Mouse (Mus musculus): Measurements from ENCODE around the gene Hoxb5. TPM values are rescaled to one million over a fixed set of nuclear protein-coding genes. Genes with fewer than 3 reads are reported as not detected.

Gene Hoxb5
- polyA plus RNA-seq, 1 experiment from 2014 or later = 5.5 TPM

- H3K4me1 ChIP-seq = peaks cover 55% of the 10 kb centered on the region
- peak overlapping the region; percentile 63 for H3K4me3 ChIP-seq
- no peak for DNase-seq (ENCODE audit: low spot score)
- peaks cover 63% of the 10 kb centered on the region for H3K27me3 ChIP-seq (ENCODE audit: low read depth, poor library complexity, severe bottlenecking)
- peak overlapping the region; percentile 94 for H3K27ac ChIP-seq
- H3K9me3 ChIP-seq (replicated peaks) = no peaks in the 10 kb centered on the region
- H3K36me3 ChIP-seq = no peaks in the 10 kb centered on the region
- 3% methylated on average over 9 of the region's 9 CpGs for WGBS
Measured at GRCm38 (mm10) chr11:96354801-96355311, 51.7 kb downstream of the Hoxb5 start.

MicroRNA genes within 50 kb of the gene (microRNA counts, 519-probe panel; counts per million panel counts)
- microRNA mmu-miR-10a (6,243 counts per million, percentile 94 among the panel's probes with 10 or more counts), microRNA mmu-miR-196a (6,819 counts per million, percentile 96 among the panel's probes with 10 or more counts)

Small RNAs within 50 kb of the gene (microRNA-seq; reads per million reads assigned to microRNA genes)
- 44,594 reads per million, percentile 99 among the genes with 10 or more reads in this experiment for gene Mir10a
- 39.3 reads per million, percentile 37 among the genes with 10 or more reads in this experiment for gene Mir196a-1

Other genes with a start within 250 kb of the Hoxb5 start
- gene Ube2z, start 237.9 kb upstream of the Hoxb5 start, polyA plus RNA-seq (2016; fragmentation: Nextera tagmentation; extraction: Ambion mirVana) = 37.5 and 38.3 TPM in 2 replicates
- 569 and 674 TPM in 2 replicates for gene Atp5g1, start 227.7 kb upstream of the Hoxb5 start, polyA plus RNA-seq (2016; fragmentation: Nextera tagmentation; extraction: Ambion mirVana)
- gene Calcoco2, start 191.4 kb upstream of the Hoxb5 start, polyA plus RNA-seq (2016; fragmentation: Nextera tagmentation; extraction: Ambion mirVana) = not detected in 2 replicates
- not detected in 2 replicates for gene Ttll6, start 169.6 kb upstream of the Hoxb5 start, polyA plus RNA-seq (2016; fragmentation: Nextera tagmentation; extraction: Ambion mirVana)
- gene Hoxb13, start 109.0 kb upstream of the Hoxb5 start, polyA plus RNA-seq (2016; fragmentation: Nextera tagmentation; extraction: Ambion mirVana) = not detected in 2 replicates
- 3.4 and 3.8 TPM in 2 replicates for gene Hoxb9, start 31.9 kb upstream of the Hoxb5 start, polyA plus RNA-seq (2016; fragmentation: Nextera tagmentation; extraction: Ambion mirVana)
- 0.95 and 1.2 TPM in 2 replicates for gene Hoxb8, start 21.4 kb upstream of the Hoxb5 start, polyA plus RNA-seq (2016; fragmentation: Nextera tagmentation; extraction: Ambion mirVana)
- gene Hoxb7, start 16.7 kb upstream of the Hoxb5 start, polyA plus RNA-seq (2016; fragmentation: Nextera tagmentation; extraction: Ambion mirVana) = 7.1 and 10.2 TPM in 2 replicates
- gene Hoxb6, start 10.9 kb upstream of the Hoxb5 start, polyA plus RNA-seq (2016; fragmentation: Nextera tagmentation; extraction: Ambion mirVana) = 6.1 and 7.9 TPM in 2 replicates
- gene Hoxb4, start 14.9 kb downstream of the Hoxb5 start, polyA plus RNA-seq (2016; fragmentation: Nextera tagmentation; extraction: Ambion mirVana) = 0.89 and 1.2 TPM in 2 replicates
- 0.76 and 1.0 TPM in 2 replicates for gene Hoxb3, start 20.0 kb downstream of the Hoxb5 start, polyA plus RNA-seq (2016; fragmentation: Nextera tagmentation; extraction: Ambion mirVana)
- 11.3 and 13.5 TPM in 2 replicates for gene Hoxb2, start 47.2 kb downstream of the Hoxb5 start, polyA plus RNA-seq (2016; fragmentation: Nextera tagmentation; extraction: Ambion mirVana)
- gene Hoxb1, start 62.4 kb downstream of the Hoxb5 start, polyA plus RNA-seq (2016; fragmentation: Nextera tagmentation; extraction: Ambion mirVana) = 0.78 and 0.83 TPM in 2 replicates
- gene Skap1, start 161.3 kb downstream of the Hoxb5 start, polyA plus RNA-seq (2016; fragmentation: Nextera tagmentation; extraction: Ambion mirVana) = 0.13 TPM in 1 of 2 replicates, not detected in the other

All from limb, embryonic 10.5 days (tissue).